Mouse (Mus musculus) limb, embryonic 14.5 days (tissue): ENCODE measurements around the gene Iba57. TPM values are rescaled to one million over a fixed set of nuclear protein-coding genes. Genes with fewer than 3 reads are reported as not detected.

ENCODE experiments used
- ATAC-seq: fragments of 200-750 bp; cut with Nextera tagmentation; 2 replicates; pipeline ENCODE4 v1.8.0; 2017; ENCODE audit warnings: low read depth, moderate number of reproducible peaks, moderate TSS enrichment; ENCODE audit not compliant: low FRiP score
- DNase-seq: peaks from one replicate; pipeline ENCODE4 v3.0.0-alpha.2; 2015; ENCODE audit warnings: low spot score
- H3K27ac ChIP-seq: fragments of 300-500 bp; sonication (generic); replicated peaks from 2 replicates; pipeline ENCODE4 v1.5.1; 2014; ENCODE audit warnings: low read depth, mild to moderate bottlenecking, low read length, moderate library complexity, mixed read lengths
- H3K27me3 ChIP-seq: fragments of 300-500 bp; sonication (generic); 2 replicates; pipeline ENCODE4 v1.6.1; 2014; ENCODE audit warnings: low read length, mixed read lengths; ENCODE audit not compliant: control insufficient read depth, insufficient read depth
- H3K36me3 ChIP-seq: fragments of 300-500 bp; sonication (generic); 2 replicates; pipeline ENCODE4 v1.6.1; 2014; ENCODE audit warnings: mild to moderate bottlenecking, low read length, moderate library complexity, mixed read lengths; ENCODE audit not compliant: control insufficient read depth, insufficient read depth
- H3K4me1 ChIP-seq: fragments of 300-500 bp; sonication (generic); 2 replicates; pipeline ENCODE4 v1.6.1; 2014; ENCODE audit warnings: antibody characterized with exemption, low read length, mixed read lengths; ENCODE audit not compliant: control insufficient read depth, insufficient read depth
- H3K4me2 ChIP-seq: fragments of 300-500 bp; sonication (generic); replicated peaks from 2 replicates; pipeline ENCODE4 v1.6.1; 2014; ENCODE audit warnings: low read depth, mild to moderate bottlenecking, low read length, moderate library complexity; ENCODE audit not compliant: severe bottlenecking
- H3K4me3 ChIP-seq: fragments of 300-500 bp; sonication (generic); replicated peaks from 2 replicates; pipeline ENCODE4 v1.5.1; 2014; ENCODE audit warnings: low read length
- H3K9ac ChIP-seq: fragments of 300-500 bp; sonication (generic); 2 replicates; pipeline ENCODE4 v1.6.1; 2014; ENCODE audit warnings: mild to moderate bottlenecking, low read depth, low read length, moderate library complexity; ENCODE audit not compliant: severe bottlenecking
- H3K9me3 ChIP-seq: fragments of 300-500 bp; sonication (generic); 2 replicates; pipeline ENCODE4 v1.6.1; 2016; ENCODE audit warnings: low read length; ENCODE audit not compliant: control insufficient read depth
- POLR2A ChIP-seq: fragments of 200-500 bp; IDR thresholded peaks from 2 replicates; pipeline ENCODE4 v1.8.0; 2012; ENCODE audit warnings: inconsistent platforms, mild to moderate bottlenecking, moderate library complexity, borderline replicate concordance; ENCODE audit not compliant: insufficient read depth, insufficient read length; ENCODE audit errors: extremely low read depth
- WGBS: fragments of 180-500 bp; shearing (Covaris S2); extraction: QIAGEN DNeasy Blood & Tissue Kit; methylation state at CpG from one replicate; pipeline ENCODE4 v1.1.7; 2014; 5-methylcytosine and 5-hydroxymethylcytosine counted together
- polyA plus RNA-seq, 2 experiments: library from polyadenylated mRNA; depleted of rRNA in 1 of 2; stranded (reverse) in 1 of 2; unstranded in 1 of 2; fragments of >200 nt; fragmentation: Nextera tagmentation in 1 of 2; extraction: Ambion mirVana in 1 of 2; gene quantifications; 2 replicates each; pipeline versions ENCODE4 v1.2.1 to v1.2.3; 2012 to 2014

Iba57 gene
- polyA plus RNA-seq, 2 experiments = 2.4 to 4.0 TPM

DNA sequence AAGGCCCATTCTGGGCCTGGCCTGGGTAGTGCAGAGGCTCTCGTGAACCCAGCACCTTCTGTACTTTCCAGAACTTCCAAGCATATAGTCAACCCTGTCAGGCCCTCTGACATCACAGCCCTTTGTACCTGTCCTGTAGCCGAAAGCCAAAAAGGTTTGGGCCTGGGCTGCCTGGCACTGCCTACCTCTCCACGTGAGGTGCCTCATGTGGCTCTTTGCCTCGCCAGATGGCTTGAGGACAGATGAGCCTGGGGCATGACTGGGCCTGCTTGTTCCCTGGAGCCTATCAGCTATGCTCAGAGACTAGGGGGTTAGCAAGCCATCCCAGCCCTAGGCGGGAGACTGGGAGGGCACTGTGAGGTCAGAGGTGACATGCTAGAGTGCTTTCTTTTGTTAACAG, 22.0 kb upstream of the Iba57 start:
- Histone ChIP-seq H3K4me3 (no peak overlapping the region), H3K27ac (no peak overlapping the region), H3K4me2 (no peak overlapping the region), H3K27me3 (no peaks in the 10 kb centered on the region), H3K4me1 (no peaks in the 10 kb centered on the region), H3K9me3 (no peaks in the 10 kb centered on the region), H3K36me3 (peaks cover 32% of the 10 kb centered on the region), H3K9ac (no peak overlapping the region)
- no peak for TF ChIP-seq POLR2A
- DNase-seq (no peak), ATAC-seq (no peak)
- 83% methylated on average over 5 of the region's 5 CpGs for WGBS

DNA sequence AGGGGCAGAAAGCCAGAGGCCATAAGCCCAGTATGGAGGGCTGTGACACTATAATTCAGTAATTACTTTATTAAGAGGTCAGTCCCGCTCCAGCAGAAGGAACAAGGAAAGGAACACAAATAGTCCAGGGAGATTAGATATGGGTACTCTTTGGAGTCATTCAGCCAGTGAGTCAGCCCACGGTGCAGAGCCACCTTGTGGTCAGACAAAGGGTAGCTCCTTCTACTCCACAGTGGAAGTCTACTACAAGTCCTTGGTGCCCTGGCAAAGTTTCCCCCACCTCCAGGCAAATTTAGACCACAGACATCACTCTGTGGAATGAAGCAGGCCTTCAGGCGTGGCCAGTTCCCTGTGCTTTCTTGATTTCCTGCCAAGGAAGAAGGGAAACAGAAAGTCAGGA, 20.3 kb upstream of the Iba57 start:
- Histone ChIP-seq H3K4me1 (no peaks in the 10 kb centered on the region), H3K36me3 (peaks cover 32% of the 10 kb centered on the region), H3K9me3 (no peaks in the 10 kb centered on the region), H3K27ac (no peak overlapping the region), H3K9ac (no peak overlapping the region), H3K4me3 (no peak overlapping the region), H3K27me3 (peaks cover 12% of the 10 kb centered on the region), H3K4me2 (no peak overlapping the region)
- 45% methylated on average over 3 of the region's 3 CpGs for WGBS
- peak; percentile 32 for DNase-seq
- no peak for ATAC-seq
- TF ChIP-seq POLR2A = no peak

DNA sequence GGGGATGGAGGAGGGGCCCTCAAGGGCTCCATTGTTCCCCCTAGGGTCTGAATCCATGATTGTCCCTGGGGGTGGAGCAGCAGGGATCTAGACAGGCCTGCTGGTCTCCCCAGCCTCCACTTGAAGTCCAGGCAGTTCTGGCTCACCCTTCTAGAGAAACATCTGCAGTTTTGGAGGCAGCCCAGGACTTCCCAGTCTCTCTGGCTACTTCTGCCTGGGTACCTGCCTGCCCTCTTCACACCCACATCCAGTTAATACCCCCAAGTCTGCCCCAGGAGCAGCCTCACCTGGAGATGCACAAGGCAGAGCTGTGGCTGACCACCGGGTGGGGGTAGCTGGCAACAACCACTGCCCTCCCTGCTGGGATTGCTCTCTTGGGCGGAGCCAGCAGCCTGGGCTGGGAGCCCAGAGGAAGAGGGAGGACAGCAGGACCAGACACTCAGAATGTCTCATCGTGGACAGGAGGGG, 19.4 kb upstream of the Iba57 start, which contains the start of gene Gjc2:
Gene Gjc2 (minus strand): TSS at position 350 of the 468 bp plus-strand sequence.
- Histone ChIP-seq H3K4me3 (no peak within 1 kb of the TSS), H3K4me2 (no peak within 1 kb of the TSS)
- ATAC-seq = no peak

DNA sequence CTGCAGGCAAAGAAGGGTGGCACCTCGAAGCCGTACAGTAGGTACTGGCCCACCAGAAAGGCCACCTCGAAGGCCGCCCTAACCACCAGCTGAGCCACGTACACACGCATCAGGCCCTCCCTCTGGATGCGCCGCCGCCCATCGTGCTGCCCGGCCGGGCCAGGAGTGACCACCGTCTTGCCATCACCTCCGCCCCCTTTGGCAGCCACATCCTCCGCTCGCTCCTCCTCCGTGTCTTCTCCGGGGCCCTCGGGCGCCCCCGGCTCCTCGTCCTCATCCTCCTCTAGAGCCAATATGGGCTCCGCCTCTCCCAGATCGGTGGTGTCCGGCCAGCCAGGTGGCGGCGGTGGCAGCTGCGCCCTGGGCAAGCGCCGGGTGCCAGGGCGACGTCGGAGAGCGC, 13.4 kb upstream of the Iba57 start:
- Histone ChIP-seq H3K4me3 (peak overlapping the region; percentile 28), H3K27me3 (peaks cover 59% of the 10 kb centered on the region), H3K27ac (no peak overlapping the region), H3K9me3 (no peaks in the 10 kb centered on the region), H3K9ac (0 out of 2 replicates have a peak overlapping the region, but pooled peaks have one; percentile 16), H3K4me2 (peak overlapping the region; percentile 37; the same call in 1 of the 2 replicates), H3K36me3 (no peaks in the 10 kb centered on the region), H3K4me1 (no peaks in the 10 kb centered on the region)
- ATAC-seq (no peak), DNase-seq (no peak)
- 13% methylated on average over 29 of the region's 34 CpGs for WGBS
- TF ChIP-seq POLR2A = no peak

More for the DNA sequence above, 19.4 kb upstream of the Iba57 start, which contains the start of gene Gjc2:
- Histone ChIP-seq H3K4me1 (no peaks in the 10 kb centered on the region), H3K9ac (no peak within 1 kb of the TSS), H3K9me3 (no peaks in the 10 kb centered on the region), H3K27me3 (peaks cover 21% of the 10 kb centered on the region), H3K36me3 (peaks cover 32% of the 10 kb centered on the region), H3K27ac (no peak within 1 kb of the TSS)
- no peak for DNase-seq
- WGBS = 67% methylated on average over 2 of the region's 3 CpGs
- no peak for TF ChIP-seq POLR2A

DNA sequence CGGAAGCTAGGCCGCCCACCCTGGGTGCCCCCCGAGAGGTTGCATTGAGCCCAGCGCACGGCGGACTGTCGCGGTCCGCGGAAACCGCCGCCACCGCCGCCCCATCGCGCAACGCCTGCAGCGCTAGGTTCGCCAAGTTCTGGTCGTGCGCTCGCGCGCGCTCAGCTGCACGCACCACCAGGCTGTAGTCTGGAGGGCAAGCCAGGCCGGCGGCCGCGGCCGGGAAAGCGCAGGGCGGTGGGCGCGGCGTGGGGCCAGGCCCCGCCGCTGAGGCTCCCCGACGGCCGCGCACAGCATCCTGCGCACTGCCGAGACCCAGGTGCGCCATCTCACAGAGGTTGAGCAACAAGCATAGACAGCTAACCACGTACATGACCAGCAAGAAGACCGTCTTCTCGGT, 12.9 kb upstream of the Iba57 start:
- H3K9me3 ChIP-seq = no peaks in the 10 kb centered on the region
- no peaks in the 10 kb centered on the region for H3K4me1 ChIP-seq
- peak overlapping the region; percentile 28 for H3K4me3 ChIP-seq
- H3K9ac ChIP-seq = 0 out of 2 replicates have a peak overlapping the region, but pooled peaks have one; percentile 16
- H3K27me3 ChIP-seq = peaks cover 59% of the 10 kb centered on the region
- DNase-seq (no peak), ATAC-seq (no peak)
- H3K27ac ChIP-seq = no peak overlapping the region
- peak overlapping the region; percentile 37 for H3K4me2 ChIP-seq
- no peaks in the 10 kb centered on the region for H3K36me3 ChIP-seq
- no peak for TF ChIP-seq POLR2A
- WGBS = 3% methylated on average over 32 of the region's 48 CpGs
